Mouse (Mus musculus) retina, adult 2 months (tissue): ENCODE results near the gene Wdr93.

Experiments used
- DNase-seq: peaks from one replicate; pipeline ENCODE4 v3.0.0-alpha.2; 2012; ENCODE audit warnings: low read depth, low spot score

Wdr93 gene

GRCm38 (mm10) chr7:79742659-79743536 lies at the start of gene Wdr93, which contains the start of gene Pex11a:
Gene Wdr93, plus strand, starts transcription at chr7:79743163.
Gene Pex11a, minus strand, starts transcription at chr7:79743131.
- DNase-seq: peak; percentile 76

DNA sequence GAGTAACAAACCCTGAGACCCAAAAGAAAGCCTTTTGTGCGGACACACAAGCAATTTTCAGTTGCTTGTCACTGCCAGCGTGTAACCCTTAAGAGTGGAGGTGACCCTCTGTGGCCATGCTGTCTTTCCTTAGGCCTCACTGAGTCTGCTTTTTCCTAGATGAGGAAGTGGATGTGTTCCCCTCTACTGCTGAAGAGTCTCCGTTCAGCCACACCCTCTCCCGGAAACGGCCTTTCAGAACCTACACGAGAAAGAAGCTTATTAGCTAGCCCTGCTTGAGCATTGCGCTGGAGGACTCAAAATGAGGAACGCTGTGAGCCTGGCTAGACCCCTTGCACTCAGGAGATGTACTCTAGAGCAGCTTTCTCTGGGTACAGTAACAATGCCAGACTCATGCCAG lies 46.5 kb upstream of the Wdr93 start:
- DNase-seq: no peak

- no peak for DNase-seq
Observed at GRCm38 (mm10) chr7:79702755-79703154, 40.2 kb upstream of the Wdr93 start.

GRCm38 (mm10) chr7:79705210-79705609 lies 37.8 kb upstream of the Wdr93 start:
- DNase-seq: no peak

GRCm38 (mm10) chr7:79710130-79710607 lies 32.8 kb upstream of the Wdr93 start:
- DNase-seq: no peak

- DNase-seq: no peak
Observed at GRCm38 (mm10) chr7:79710831-79711230, 32.1 kb upstream of the Wdr93 start.

GRCm38 (mm10) chr7:79715187-79715981 lies 27.6 kb upstream of the Wdr93 start, which contains the start of gene Kif7:
Gene Kif7, minus strand, starts transcription at chr7:79715720.
- no peak for DNase-seq

DNA sequence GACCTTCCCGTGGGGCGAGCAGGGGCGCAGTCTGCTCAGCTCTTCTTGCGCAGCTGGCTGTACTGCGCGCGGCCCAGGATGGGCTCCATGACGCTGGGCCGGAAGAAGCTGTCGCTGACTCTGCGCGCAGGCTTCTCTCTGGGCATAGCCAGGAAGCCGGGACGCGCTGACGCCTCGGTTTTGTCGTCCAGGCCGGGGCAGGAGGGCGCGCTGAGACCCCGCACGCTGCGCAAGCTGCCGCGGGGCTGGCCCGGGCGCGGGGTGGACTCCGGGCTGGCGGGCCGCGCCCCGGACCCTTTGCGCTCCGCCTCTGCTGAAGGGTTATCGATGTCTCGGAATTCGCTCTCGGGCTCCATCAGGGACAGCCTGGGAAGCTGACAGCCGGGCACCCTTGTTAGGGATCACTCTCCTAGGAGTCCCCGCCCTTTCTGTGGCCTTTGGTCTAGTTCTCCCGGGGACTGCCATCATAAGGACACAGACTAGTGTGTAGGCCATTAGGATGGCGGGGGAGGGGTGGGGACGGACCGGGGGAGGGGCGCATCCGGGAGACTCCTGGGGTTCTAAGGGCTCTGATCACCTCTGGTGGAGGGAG lies 21.5 kb upstream of the Wdr93 start:
- DNase-seq: no peak

DNA sequence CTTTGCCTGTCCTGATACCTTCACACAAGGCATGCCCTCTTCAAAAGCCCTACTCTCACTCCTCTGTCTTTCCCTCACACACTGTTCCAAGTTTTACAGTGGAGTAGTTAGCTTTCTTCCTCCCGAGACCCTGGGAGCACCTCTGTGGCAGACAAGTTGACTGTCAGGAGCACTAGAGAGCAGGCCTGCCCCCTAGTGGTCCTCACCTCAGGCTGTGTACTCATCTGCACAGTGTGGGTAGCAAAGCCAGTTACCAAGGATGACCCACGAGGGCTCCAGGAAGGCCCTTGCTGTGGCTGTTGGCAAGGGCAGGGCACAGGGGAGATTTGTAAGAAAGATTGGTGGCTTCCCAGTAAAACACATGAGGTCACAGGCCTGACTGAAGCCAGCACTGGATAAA lies 15.9 kb upstream of the Wdr93 start:
- no peak for DNase-seq

DNA sequence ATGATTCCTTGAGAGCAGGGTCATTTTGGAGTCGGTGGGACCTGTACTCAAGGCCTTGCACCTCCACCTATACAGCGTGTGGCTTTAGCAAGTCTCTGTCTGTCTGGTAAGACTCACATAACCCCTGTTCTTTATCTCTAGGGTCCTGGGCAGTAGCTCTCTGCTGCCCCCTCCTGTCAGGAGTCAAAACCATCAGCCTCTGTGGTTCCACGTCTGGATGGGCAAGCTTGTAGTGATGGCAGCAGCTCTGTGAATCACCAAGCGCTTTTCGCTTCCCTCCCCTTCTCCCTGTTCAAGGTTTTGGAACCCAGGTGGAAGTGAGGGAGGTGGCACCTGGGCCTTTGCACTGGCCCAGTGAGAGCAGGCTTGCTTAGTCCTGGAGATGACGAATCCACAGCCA lies 14.7 kb upstream of the Wdr93 start:
- no peak for DNase-seq

DNA sequence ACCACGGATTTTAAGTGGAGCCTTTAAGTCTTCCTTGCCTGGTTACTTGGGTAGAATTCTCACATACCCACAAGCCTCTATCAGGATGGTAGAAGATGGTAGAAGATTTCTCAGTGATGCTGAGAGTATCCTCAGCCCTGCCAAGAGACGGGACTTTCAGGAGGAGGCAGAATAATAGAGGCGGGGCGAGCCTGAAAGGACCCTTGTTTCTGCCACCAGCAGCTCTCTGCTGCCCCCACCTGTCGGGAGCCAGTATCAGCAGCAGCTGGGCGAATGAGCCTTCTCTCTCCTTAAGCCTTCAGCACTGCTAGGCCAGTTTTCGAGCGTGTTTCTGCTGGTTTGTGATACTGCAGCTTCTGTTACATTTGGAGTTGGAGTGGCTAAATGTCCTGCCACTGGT lies 13.8 kb upstream of the Wdr93 start:
- no peak for DNase-seq

GRCm38 (mm10) chr7:79729743-79730370 lies 13.1 kb upstream of the Wdr93 start:
- DNase-seq: no peak

GRCm38 (mm10) chr7:79731438-79731837 lies 11.5 kb upstream of the Wdr93 start:
- no peak for DNase-seq

DNA sequence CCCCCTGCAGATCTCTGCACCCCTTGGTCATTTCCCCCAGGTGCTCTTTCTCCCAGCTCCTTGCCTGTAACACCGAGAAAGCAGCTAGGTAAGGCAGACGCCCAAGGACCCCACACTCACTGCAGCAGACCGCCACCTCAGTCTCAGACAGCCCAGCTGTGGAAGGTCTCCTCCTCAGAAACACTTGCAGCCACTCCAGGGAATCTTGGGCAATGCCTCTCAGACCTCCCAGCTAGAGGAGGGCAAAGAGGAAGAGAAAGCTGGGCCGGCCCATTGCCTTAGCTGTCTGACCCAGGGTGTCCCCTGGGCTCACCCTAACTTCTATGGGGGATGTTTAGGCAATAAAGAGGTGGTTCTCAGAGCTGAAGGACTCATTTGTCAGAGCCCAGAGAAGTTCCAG lies 10.3 kb upstream of the Wdr93 start, which contains the start of gene Plin1:
Gene Plin1 (minus strand): TSS at position 282 of the 400 bp plus-strand sequence.
- DNase-seq: no peak

DNA sequence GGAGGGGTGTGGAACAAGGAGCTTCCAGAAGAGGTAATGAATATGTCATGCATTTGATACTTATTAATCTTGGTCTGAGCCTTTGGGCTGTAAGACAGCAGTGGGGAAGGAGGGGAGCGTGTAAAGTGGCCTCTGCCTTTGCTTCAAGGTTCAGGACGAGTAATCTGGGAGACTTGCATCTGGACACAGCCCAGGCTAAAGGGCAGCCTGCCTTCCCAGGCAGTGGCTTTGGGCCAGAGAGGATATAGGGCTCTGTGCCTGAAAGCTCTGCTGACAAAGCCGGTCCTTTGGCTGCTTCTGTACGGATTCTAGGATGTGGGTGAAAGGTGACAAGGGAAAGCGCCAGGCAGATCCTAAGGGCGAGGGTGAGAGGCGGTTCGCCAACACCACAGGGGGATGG lies 8.4 kb upstream of the Wdr93 start:
- no peak for DNase-seq

- no peak for DNase-seq
Observed at GRCm38 (mm10) chr7:79736511-79736910, 6.5 kb upstream of the Wdr93 start.

- no peak for DNase-seq
Observed at GRCm38 (mm10) chr7:79738913-79739312, 4.0 kb upstream of the Wdr93 start.

DNA sequence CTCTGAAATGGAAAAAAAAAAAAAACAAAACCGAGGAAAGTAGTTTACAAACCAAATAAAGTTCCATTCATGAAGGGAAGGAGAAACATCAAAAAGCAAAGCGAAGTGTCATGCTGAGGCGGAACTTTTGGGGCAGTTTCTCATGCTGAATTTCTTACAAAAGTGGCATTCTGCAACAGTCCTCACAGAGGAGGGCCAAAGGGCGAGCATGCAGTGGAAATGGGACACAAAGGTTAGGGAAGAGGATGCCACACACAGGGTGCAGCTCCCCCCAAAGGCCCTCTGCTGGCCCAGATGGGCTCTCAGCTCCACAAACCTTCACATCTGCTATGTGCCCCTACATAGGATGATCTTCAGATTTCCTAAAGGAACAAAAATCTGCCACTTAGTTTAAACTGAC lies 2.7 kb upstream of the Wdr93 start:
- DNase-seq: no peak

- DNase-seq: no peak
Observed at GRCm38 (mm10) chr7:79742277-79742658, 695 bp upstream of the Wdr93 start.

GRCm38 (mm10) chr7:79744051-79744450 lies 1.1 kb downstream of the Wdr93 start:
- no peak for DNase-seq

DNA sequence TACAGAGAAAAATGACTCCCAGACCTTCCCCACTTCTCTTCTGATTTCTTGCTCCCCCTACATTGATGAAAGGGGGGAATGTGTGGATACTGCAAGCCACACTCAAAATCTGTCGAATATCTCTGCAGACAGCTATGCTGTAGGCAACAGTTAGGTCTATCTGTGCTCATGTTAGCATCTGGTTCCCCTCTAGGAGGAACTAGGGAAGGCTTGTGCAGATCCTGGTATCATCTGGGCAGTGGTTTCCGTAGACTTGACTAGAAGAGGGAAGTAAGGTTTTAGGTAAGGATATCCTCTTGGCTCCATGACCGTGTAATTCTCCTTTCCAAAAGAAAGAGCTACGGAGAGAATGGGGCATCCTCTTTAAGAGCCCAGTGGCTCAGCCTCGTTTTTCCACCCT lies 1.6 kb downstream of the Wdr93 start:
- DNase-seq: no peak

DNA sequence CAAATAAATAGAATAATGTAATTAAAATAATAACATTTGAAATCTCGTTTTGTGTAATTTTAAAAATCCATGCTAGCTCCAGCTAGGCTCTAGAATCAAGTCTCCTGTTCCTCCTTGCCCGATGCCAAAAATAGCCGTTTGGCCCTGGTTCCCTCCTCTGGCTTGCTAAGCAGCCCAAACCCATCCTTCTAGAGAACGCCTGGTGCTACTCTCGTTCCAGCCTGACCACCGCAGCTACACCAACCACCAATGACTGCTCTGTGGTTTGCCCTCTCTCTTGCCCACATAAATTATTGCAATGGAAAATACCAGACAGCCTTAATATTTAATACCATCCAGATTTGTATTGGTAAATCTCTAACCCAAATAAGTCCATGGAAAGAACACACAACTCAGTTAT lies 4.7 kb downstream of the Wdr93 start:
- DNase-seq: no peak
